Mouse (Mus musculus): ENCODE measurements at regions not wholly inside any gene's neighbourhood (a gene's known extent, or its start where the extent isn't known, plus 50 kb on each side); places are given as distances from the start of the nearest gene placed in this dataset.
A peak's percentile ranks its signal among the peaks of the same experiment; 100 is the strongest.

DNA sequence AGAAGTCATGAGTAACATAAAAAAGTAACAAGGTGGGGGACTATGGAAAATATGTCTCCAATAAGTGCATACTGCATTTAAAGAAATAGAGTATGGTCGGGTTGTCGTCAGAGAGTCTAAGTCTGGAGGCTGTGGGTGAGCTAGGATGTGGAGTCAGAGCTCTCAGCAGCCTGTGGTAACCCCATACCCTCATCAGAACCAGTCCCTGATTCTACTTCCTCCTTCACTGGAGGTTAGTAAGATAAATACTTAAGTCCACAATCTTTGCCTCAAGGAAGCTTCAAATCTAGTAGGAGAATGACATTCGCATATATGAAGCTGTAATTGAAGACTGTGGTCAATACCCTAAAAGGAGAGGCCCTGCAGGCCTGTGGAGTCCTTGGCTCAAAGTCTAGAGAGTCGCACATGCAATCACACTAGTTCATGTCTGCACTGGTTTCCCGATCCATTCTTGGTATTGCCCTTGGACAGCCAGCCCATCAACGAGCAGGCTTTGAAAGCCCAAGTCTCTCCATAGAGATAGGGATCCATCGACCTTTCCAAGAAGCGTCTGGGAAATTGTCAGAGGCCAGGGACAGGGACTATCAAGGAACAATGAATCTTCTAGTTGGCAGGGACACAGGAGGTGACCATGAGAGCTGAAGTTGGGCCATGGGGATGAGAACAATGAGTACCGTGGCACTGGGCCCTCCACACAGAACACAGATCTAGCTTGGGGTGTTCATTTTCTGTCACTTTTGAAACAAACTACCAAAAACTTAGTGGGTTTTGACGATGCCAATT, 200.3 kb downstream of the Zfp36l1 start:
- no peak overlapping the region for H3K27ac ChIP-seq (ENCODE audit: low read depth, low read length)
- peaks cover 3% of the 10 kb centered on the region; the same call in 1 of the 2 replicates for H3K4me1 ChIP-seq (replicated peaks; ENCODE audit: control insufficient read depth, insufficient read depth, low read length)
- DNase-seq (ENCODE audit: low spot score) (no peak), ATAC-seq (replicated peaks; ENCODE audit: low FRiP score) (no peak)
- H3K27me3 ChIP-seq (replicated peaks; ENCODE audit: control insufficient read depth, insufficient read depth, low read length): no peaks in the 10 kb centered on the region
- no peak overlapping the region for H3K4me2 ChIP-seq
- WGBS: 81% methylated on average over 10 of the region's 10 CpGs
- H3K4me3 ChIP-seq (ENCODE audit: low read depth, low read length): no peak overlapping the region
- H3K9me3 ChIP-seq (ENCODE audit: control insufficient read depth, low read length): no peaks in the 10 kb centered on the region
- H3K9ac ChIP-seq (ENCODE audit: low read depth, low read length): no peak overlapping the region
- H3K36me3 ChIP-seq (ENCODE audit: control insufficient read depth, insufficient read depth, low read length): no peaks in the 10 kb centered on the region

DNA sequence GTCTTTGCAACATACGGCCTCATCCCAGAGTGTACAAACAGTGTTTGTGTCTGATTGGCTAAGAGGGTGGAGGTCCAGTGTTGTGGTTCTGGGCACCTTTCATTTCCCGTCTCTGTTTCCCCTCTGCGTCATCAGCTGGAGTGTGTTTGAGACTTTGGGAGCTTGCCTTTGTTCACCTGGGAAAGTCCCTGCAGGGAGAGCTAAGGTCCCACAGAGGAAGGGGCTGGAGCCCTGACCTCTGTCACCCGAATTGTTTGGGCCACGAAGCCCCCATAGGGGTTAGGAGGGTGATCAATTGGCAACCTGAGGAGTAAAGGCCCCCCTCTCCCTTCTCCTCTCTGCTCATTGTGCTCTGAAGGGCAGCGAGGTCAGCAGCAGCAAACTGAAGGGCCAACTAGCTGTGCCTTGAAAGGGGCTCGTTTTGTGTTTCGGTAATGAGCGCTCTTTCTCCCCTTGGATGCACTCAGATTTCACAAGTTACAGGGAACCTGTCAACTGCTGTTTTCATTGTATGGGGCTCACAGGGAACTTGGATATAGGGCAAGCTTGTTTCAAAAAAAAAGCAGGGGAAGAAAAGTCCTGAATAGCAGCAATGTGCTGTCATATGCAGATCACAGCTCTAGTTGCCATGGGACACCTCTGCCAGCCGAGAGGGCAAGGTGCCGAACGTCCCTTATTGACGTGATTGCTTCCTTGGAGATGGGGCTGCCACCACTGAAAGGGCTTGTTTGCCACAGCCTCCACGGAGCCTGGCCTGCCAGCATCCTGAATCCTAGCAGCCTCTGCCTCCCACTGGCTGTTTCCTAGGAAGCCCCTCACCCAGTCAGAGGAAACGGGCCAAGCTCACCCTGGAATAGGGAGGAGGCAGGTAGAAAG, 201.7 kb downstream of the Zfp36l1 start:
- Histone ChIP-seq H3K27ac (ENCODE audit: low read depth, low read length) (no peak overlapping the region), H3K36me3 (ENCODE audit: control insufficient read depth, insufficient read depth, low read length) (no peaks in the 10 kb centered on the region), H3K4me2 (no peak overlapping the region), H3K27me3 (replicated peaks; ENCODE audit: control insufficient read depth, insufficient read depth, low read length) (no peaks in the 10 kb centered on the region), H3K9me3 (ENCODE audit: control insufficient read depth, low read length) (no peaks in the 10 kb centered on the region), H3K4me1 (replicated peaks; ENCODE audit: control insufficient read depth, insufficient read depth, low read length) (peaks cover 15% of the 10 kb centered on the region), H3K4me3 (ENCODE audit: low read depth, low read length) (no peak overlapping the region), H3K9ac (ENCODE audit: low read depth, low read length) (no peak overlapping the region)
- DNase-seq (ENCODE audit: low spot score) (no peak), ATAC-seq (replicated peaks; ENCODE audit: low FRiP score) (no peak)
- 61% methylated on average over 15 of the region's 15 CpGs for WGBS

DNA sequence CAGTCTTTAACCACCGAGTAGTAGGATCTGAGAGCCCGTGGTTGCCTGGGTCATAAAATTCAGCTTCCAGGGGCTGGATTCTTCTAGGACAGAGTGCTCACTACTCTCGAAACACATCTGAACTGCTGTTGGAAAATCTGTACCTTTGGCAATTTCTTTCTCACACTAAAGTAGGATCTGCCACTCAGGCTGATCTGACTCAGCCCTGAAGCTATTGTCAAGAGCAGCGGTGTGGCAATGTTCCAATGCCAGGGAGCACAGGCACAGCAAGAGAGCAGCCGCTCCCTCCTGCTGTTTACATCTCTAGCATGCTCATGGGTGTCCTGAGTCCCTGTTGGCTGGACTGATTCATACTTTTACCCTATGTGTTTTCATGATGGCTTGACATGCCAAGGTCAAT, 205.2 kb downstream of the Zfp36l1 start:
- peaks cover 26% of the 10 kb centered on the region for H3K4me1 ChIP-seq (replicated peaks; ENCODE audit: control insufficient read depth, insufficient read depth, low read length)
- no peak overlapping the region for H3K4me2 ChIP-seq
- no peaks in the 10 kb centered on the region for H3K9me3 ChIP-seq (ENCODE audit: control insufficient read depth, low read length)
- no peak overlapping the region for H3K4me3 ChIP-seq (ENCODE audit: low read depth, low read length)
- H3K27ac ChIP-seq (ENCODE audit: low read depth, low read length): no peak overlapping the region
- 80% methylated on average over 5 of the region's 5 CpGs for WGBS
- no peak overlapping the region for H3K9ac ChIP-seq (ENCODE audit: low read depth, low read length)
- no peaks in the 10 kb centered on the region for H3K36me3 ChIP-seq (ENCODE audit: control insufficient read depth, insufficient read depth, low read length)
- H3K27me3 ChIP-seq (replicated peaks; ENCODE audit: control insufficient read depth, insufficient read depth, low read length): no peaks in the 10 kb centered on the region
- ATAC-seq (replicated peaks; ENCODE audit: low FRiP score) (no peak), DNase-seq (ENCODE audit: low spot score) (no peak)

DNA sequence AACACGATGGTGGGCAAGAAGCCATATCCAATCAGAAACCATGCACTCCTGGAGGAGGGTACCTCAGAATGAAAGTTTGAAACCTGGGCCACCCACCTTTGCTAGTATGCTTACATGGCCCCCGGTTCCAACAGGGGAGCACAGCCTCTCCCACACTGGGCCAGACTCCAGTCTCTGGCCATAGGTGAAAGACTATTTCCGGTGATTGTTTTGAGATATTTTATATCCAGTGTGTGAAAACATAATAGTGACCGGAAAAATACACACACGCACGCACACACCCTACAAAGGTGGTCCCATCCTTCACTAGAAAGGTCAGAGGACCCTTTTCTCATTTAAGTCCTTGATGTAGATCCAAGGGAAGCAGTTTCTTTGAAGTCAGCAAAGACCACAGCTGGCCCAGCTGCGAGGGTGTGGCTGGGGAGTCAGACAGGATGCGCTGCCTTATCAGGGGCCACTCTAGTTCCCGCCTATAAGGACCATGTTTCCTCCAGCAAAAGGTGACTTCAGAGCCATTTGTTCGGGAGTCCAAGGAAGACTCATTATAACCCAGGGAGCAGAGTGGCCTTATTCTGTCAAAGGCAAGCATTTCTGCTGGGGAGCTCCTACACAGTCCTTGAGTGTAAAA, 206.0 kb downstream of the Zfp36l1 start:
- no peak for ATAC-seq (replicated peaks; ENCODE audit: low FRiP score)

DNA sequence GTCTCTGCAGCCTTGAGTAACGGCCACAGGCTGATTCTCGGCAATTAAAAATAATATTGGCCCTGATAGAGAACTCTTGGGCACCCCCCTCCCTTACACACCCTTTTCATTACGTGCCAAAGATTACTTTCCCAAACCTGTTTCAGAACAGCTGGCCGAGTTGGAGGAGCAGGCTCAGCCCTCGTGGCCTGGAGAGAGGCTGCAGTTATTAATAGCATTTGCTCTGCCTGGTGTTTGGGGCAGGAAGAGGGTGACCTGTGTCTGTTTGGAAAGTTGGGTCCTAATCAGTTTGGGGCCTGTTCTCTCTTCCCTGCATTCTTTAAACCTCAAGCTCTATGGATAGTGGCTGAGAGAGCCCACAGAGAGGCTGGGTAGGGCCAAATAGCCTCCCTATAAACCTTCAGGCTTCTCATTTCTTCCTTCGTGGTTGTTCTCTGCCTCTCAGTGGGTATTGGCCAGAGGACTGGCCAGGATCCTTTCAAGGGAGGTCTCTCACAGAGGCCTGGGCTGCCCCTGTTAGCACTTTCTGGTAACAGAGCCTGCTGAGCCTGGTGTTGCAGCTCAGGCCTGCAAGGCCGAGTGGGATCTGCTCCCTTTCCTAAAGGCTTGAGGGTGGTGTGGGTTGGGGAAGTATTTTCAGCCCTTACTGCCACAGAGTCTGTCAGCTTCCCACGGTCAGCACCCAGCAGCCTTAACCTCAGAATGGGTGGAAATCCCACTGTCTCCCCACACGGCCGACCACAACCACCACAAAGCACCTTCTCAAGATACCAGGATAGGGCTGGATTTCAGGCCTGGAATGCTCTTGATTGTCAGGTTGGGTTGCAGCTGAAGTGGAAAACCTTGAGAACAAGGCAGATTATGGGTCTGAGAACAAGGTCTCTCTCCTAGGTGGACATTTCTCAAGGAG, 206.7 kb downstream of the Zfp36l1 start:
- 48% methylated on average over 10 of the region's 10 CpGs for WGBS
- H3K4me1 ChIP-seq (replicated peaks; ENCODE audit: control insufficient read depth, insufficient read depth, low read length): peaks cover 26% of the 10 kb centered on the region
- H3K36me3 ChIP-seq (ENCODE audit: control insufficient read depth, insufficient read depth, low read length): no peaks in the 10 kb centered on the region
- no peak overlapping the region for H3K4me3 ChIP-seq (ENCODE audit: low read depth, low read length)
- no peak for DNase-seq (ENCODE audit: low spot score)
- H3K9me3 ChIP-seq (ENCODE audit: control insufficient read depth, low read length): no peaks in the 10 kb centered on the region
- H3K4me2 ChIP-seq: no peak overlapping the region
- no peak overlapping the region for H3K9ac ChIP-seq (ENCODE audit: low read depth, low read length)
- peak overlapping the region; percentile 60 for H3K27ac ChIP-seq (ENCODE audit: low read depth, low read length)
- H3K27me3 ChIP-seq (replicated peaks; ENCODE audit: control insufficient read depth, insufficient read depth, low read length): no peaks in the 10 kb centered on the region
- no peak for ATAC-seq (replicated peaks; ENCODE audit: low FRiP score)

More for the DNA sequence above, 206.0 kb downstream of the Zfp36l1 start:
- Histone ChIP-seq H3K36me3 (ENCODE audit: control insufficient read depth, insufficient read depth, low read length) (no peaks in the 10 kb centered on the region), H3K4me2 (no peak overlapping the region), H3K9me3 (ENCODE audit: control insufficient read depth, low read length) (no peaks in the 10 kb centered on the region), H3K4me1 (replicated peaks; ENCODE audit: control insufficient read depth, insufficient read depth, low read length) (peaks cover 26% of the 10 kb centered on the region), H3K27ac (ENCODE audit: low read depth, low read length) (no peak overlapping the region; the same call in 1 of the 2 replicates), H3K27me3 (replicated peaks; ENCODE audit: control insufficient read depth, insufficient read depth, low read length) (no peaks in the 10 kb centered on the region), H3K4me3 (ENCODE audit: low read depth, low read length) (no peak overlapping the region), H3K9ac (ENCODE audit: low read depth, low read length) (no peak overlapping the region)
- WGBS: 57% methylated on average over 10 of the region's 10 CpGs
- DNase-seq (ENCODE audit: low spot score): no peak

DNA sequence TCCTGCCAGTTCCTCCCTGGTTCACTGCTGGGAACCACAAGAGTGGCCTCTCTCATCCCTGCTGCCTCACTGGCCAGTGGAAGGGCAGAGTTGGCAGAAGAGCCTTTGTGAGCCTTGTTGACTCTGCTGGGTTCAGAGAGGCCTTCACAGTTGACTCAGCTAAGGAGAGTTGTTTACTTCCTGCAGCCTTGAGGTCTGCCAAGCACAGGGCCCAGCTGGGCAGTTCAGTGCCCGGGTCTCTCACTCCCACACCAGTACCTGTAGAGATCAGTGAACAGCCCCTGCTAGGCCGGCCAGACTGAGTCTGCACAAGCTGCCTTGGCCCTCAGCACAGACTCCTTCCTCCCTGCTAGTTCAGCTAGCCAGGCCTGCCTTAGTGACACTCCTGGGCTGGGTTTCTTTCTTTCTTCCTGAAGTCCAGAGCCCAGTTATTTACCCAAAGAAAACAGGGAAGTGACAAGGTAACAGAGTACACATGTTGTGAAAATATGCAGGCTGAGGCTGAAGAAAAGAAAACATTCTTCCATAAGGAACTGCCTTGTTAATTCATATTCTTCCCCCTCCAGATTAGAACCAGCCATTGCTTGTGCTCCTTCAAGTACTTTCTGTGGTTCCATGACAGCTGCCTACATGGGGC, 207.8 kb downstream of the Zfp36l1 start:
- 33% methylated on average over 2 of the region's 2 CpGs for WGBS
- no peaks in the 10 kb centered on the region for H3K36me3 ChIP-seq (ENCODE audit: control insufficient read depth, insufficient read depth, low read length)
- no peaks in the 10 kb centered on the region for H3K27me3 ChIP-seq (replicated peaks; ENCODE audit: control insufficient read depth, insufficient read depth, low read length)
- H3K9me3 ChIP-seq (ENCODE audit: control insufficient read depth, low read length): no peaks in the 10 kb centered on the region
- no peak overlapping the region for H3K4me2 ChIP-seq
- no peak for ATAC-seq (replicated peaks; ENCODE audit: low FRiP score)
- DNase-seq (ENCODE audit: low spot score): no peak
- H3K9ac ChIP-seq (ENCODE audit: low read depth, low read length): no peak overlapping the region
- no peak overlapping the region for H3K4me3 ChIP-seq (ENCODE audit: low read depth, low read length)
- H3K27ac ChIP-seq (ENCODE audit: low read depth, low read length): no peak overlapping the region
- peaks cover 26% of the 10 kb centered on the region for H3K4me1 ChIP-seq (replicated peaks; ENCODE audit: control insufficient read depth, insufficient read depth, low read length)

DNA sequence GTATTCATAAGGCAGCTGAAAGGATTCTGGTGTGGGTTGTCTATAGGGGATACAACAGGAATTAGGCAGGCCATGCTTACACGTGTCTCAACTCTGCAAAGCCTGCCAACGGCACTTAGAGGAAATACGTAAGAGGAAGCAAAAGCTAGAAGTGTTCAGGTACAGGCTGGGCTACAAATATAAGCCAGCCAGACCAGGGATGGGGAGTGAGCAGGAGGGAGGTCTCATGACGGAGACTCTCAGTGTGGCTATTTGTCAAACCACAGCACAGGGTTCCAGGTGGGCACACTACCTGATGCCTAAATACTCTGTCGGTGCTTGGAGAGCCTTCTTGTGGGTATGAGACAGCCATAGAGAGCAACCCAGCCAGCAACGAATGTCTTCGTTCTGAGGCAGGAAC, 210.1 kb downstream of the Zfp36l1 start:
- ATAC-seq (replicated peaks; ENCODE audit: low FRiP score): no peak
- H3K4me2 ChIP-seq: no peak overlapping the region
- no peaks in the 10 kb centered on the region for H3K36me3 ChIP-seq (ENCODE audit: control insufficient read depth, insufficient read depth, low read length)
- 66% methylated on average over 7 of the region's 7 CpGs for WGBS
- H3K9ac ChIP-seq (ENCODE audit: low read depth, low read length): no peak overlapping the region
- no peaks in the 10 kb centered on the region for H3K9me3 ChIP-seq (ENCODE audit: control insufficient read depth, low read length)
- H3K4me3 ChIP-seq (ENCODE audit: low read depth, low read length): no peak overlapping the region
- H3K27me3 ChIP-seq (replicated peaks; ENCODE audit: control insufficient read depth, insufficient read depth, low read length): no peaks in the 10 kb centered on the region
- peaks cover 29% of the 10 kb centered on the region for H3K4me1 ChIP-seq (replicated peaks; ENCODE audit: control insufficient read depth, insufficient read depth, low read length)
- DNase-seq (ENCODE audit: low spot score): no peak
- H3K27ac ChIP-seq (ENCODE audit: low read depth, low read length): no peak overlapping the region

DNA sequence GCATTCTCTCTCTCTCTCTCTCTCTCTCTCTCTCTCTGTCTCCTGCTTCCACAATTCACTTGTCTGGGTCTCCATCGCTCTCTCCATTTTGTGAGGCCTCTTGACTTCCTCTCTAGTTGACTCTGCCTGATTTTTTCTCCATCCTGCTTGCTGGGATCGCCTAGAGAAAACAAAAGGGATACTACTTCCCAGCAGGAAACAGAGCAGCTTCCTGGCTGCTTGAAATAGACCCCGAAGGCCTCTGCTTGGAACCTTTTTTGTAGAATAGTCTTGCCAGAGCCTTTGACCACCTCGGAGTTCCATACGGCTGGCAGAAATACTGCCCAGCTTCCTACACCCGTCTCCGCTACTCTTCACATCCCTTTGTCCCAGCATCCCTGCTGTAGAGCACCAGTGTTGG, 210.7 kb downstream of the Zfp36l1 start:
- ATAC-seq (replicated peaks; ENCODE audit: low FRiP score): no peak
- peaks cover 24% of the 10 kb centered on the region for H3K4me1 ChIP-seq (replicated peaks; ENCODE audit: control insufficient read depth, insufficient read depth, low read length)
- no peak overlapping the region for H3K4me2 ChIP-seq
- no peak overlapping the region for H3K27ac ChIP-seq (ENCODE audit: low read depth, low read length)
- no peak overlapping the region for H3K4me3 ChIP-seq (ENCODE audit: low read depth, low read length)
- H3K9ac ChIP-seq (ENCODE audit: low read depth, low read length): no peak overlapping the region
- 66% methylated on average over 7 of the region's 7 CpGs for WGBS
- H3K27me3 ChIP-seq (replicated peaks; ENCODE audit: control insufficient read depth, insufficient read depth, low read length): no peaks in the 10 kb centered on the region
- no peaks in the 10 kb centered on the region for H3K9me3 ChIP-seq (ENCODE audit: control insufficient read depth, low read length)
- DNase-seq (ENCODE audit: low spot score): no peak
- H3K36me3 ChIP-seq (ENCODE audit: control insufficient read depth, insufficient read depth, low read length): no peaks in the 10 kb centered on the region

All from liver, embryonic 11.5 days (tissue).